Mouse (Mus musculus): ENCODE measurements at regions not wholly inside any gene's neighbourhood (a gene's known extent, or its start where the extent isn't known, plus 50 kb on each side); places are given as distances from the start of the nearest gene placed in this dataset.

DNA sequence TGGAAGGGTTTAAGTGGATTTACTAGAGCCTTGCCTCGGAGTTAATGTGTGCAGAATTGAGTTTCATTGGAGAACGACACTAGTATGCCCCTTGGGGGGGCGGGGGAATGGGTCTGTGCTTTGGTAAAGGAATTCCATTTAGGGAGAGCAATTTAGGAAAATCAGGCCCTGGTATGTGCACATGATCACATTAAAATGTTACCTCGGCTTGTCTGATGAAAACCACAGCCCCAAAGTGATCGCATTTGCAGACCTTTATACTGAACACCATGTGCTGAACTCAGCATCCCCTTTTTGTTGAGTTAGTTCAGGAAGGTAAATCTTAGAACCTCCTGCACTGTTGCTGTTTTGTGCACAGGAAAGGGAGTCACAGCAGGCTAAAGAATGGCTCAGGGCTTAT lies 219.6 kb upstream of the Marcks start:
- TF ChIP-seq CTCF (IDR thresholded peaks at IDR 0.05), result no peak
- TF ChIP-seq EP300 (IDR thresholded peaks at IDR 0.05), result no peak
